Mouse (Mus musculus): Measurements from ENCODE around the gene Aicda.

The Aicda gene

DNA sequence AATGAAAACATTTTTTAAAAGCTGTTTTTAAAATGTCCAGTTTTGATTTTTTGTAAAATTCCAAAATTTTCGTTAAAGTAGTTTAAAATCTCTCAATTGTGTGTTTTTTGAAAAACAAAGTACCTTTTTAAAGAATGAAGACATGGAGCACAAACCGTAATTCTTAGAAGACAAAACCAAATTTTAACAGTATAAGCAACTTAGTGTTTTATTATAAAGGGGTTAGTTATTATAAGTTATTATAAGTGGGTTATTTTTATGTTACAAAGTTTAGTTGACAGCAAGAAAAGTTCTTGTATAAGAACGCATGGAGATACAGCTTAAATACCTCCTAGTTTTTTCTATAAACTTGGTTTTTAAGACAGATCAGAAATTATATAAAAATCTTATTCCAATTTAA lies 48.0 kb downstream of the Aicda start:
- DNase-seq: no peak

DNA sequence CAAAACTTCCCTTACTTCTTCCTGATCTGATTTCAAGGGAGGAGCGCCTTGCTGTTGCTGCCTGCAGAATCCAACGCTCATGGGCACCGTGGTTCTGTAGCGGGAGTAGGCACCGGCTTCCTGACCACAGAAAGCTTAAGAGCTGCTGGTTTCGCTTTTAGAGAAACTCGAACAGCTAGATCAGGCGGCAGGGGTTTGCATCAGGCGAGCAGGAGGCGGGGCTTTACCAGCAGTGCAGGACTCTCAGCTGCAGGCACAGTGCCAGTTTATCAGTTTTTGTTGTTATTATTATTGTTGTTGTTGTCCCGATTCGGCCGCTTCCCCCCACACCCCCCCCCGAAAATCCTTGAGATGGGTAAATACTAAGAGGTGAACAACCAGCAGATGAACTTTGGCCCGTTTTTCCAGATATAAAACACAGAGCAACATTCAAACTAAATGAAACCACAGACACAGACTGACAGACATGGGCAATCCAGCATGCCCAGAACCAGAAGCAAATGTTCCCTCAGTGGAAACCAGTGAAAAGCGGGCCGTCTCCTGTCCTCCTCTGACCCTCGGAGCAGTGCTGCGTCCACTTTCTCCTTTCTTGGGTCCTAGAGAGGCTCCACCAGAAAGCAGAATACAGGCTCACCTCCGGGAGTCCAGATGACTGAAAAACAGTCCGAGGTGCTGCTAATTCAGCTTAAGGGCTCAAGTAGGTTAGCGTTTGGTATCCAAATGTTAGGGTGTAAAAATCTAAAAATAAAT lies 48.8 kb downstream of the Aicda start, which contains the start of gene Apobec1:
Apobec1 (minus strand) TSS at position 203 of the 750 bp plus-strand sequence.
- DNase-seq: peak; percentile 87

DNA sequence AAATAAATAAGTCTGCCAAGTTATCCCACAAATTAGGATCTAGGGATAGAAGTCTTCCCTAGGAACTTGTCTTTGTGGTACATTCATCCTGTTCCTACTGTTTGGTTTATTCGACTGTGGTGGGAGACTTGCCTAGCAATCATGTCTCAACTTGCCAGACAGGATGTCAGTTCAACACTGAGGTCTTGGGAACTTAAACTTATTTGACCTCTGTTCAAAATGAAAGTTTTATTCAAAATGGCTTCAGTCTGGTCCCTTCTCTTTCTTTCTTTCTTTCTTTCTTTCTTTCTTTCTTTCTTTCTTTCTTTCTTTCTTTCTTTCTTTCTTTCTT lies 49.4 kb downstream of the Aicda start:
- peak; percentile 17 for DNase-seq

- no peak for DNase-seq
Measured at GRCm38 (mm10) chr6:122604260-122604659, 50.7 kb downstream of the Aicda start.

- DNase-seq: no peak
Measured at GRCm38 (mm10) chr6:122605483-122605882, 51.9 kb downstream of the Aicda start.

GRCm38 (mm10) chr6:122606661-122607060 lies 53.1 kb downstream of the Aicda start:
- no peak for DNase-seq

DNA sequence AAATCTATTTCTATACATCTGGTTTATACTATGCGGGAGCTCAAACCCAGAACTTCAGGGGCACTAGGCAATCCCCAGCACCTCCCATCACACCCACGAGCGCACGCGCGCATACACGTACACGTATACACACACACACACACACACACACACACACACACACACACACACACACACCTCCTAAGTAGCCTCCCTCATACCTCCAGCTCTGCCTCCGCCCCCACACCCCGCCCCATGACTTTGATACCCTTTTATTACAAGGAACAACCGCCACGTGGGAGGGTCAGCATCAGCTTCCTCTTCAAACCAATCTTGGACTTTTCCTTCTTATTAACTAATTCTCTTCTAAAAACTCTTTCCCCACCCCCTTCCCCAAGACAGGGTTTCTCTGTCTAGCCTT lies 54.1 kb downstream of the Aicda start:
- no peak for DNase-seq

DNA sequence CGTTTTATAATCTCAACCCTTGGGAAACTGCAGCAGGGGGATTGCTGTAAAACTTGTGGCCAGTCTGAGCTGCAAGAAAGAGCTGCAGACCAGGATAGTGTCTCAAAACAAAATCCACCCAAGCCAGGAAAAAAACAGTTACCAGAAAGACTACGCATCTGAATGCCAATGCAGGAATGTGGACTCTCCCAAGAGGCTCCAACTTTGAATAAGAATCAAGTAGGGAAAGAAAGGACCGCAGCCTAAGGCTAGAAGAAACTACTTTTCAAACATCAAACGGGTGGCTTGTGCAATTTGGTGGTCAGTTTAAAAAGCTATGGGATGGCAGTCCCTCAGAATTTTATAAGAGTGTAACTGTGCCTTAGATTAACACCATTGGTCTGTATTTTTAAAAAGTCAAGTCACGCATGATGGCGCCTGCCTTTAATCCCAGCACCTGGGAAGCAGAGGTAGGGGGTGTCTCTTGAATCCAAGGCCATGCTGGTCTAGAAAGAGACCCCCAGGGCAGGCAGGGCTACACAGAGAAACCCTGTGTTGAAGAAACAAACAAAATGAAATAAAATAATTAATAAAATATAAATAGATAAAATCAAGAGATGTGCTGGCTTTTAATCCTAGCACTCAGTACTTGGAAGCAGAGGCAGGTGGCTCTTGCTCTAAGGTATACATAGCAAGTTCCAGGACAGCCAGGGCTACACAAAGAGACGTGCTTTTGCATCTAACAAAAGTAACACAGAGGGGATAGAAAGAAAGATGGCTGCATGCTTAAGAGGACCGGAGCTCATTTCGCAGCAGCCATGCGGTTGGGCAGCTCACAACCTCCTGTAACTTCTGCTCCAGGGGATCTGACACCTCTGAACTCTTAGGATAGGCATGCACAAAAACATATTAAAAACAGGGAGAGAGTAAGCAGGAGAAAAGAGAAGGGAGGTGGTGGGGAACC lies 55.1 kb downstream of the Aicda start:
- no peak for DNase-seq

GRCm38 (mm10) chr6:122609377-122609728 lies 55.8 kb downstream of the Aicda start:
- DNase-seq: no peak

DNA sequence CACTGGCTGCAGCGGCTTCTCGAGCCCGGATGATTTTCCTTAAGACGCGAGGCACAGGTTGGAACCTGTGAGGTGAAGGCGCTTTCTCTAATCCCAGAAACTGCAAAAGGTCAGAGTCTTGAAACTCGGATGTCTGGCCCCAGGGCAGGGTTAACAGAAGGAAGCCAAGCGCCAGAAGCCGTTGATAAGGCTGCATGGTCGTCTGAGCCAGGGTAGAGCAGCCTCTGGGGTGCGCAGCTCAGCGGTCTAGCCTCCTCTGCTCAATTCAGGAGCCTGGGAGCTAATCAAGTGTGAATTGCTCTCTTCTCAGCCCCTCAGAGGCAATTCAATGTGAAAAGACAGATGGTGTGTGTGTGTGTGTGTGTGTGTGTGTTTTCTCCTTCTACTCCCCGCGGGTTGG lies 56.2 kb downstream of the Aicda start, which contains the start of gene Gdf3:
Gdf3 (minus strand) TSS at position 317 of the 400 bp plus-strand sequence.
- no peak for DNase-seq

GRCm38 (mm10) chr6:122612426-122612825 lies 58.8 kb downstream of the Aicda start:
- no peak for DNase-seq

All from lung, postnatal 10 days (tissue).